Mouse (Mus musculus) kidney, postnatal 36 days (tissue): ENCODE measurements at regions not wholly inside any gene's neighbourhood (a gene's known extent, or its start where the extent isn't known, plus 50 kb on each side); places are given as distances from the start of the nearest gene placed in this dataset.

Source experiments
- DNase-seq, 2 experiments: peaks; one replicate each; pipeline ENCODE4 v3.0.0; 2021 to 2022; ENCODE audit warnings: mixed read lengths in 2 of 2

- no peak for DNase-seq
Measured at GRCm38 (mm10) chr2:149725932-149726331, 103.1 kb upstream of the Syndig1 start.

DNA sequence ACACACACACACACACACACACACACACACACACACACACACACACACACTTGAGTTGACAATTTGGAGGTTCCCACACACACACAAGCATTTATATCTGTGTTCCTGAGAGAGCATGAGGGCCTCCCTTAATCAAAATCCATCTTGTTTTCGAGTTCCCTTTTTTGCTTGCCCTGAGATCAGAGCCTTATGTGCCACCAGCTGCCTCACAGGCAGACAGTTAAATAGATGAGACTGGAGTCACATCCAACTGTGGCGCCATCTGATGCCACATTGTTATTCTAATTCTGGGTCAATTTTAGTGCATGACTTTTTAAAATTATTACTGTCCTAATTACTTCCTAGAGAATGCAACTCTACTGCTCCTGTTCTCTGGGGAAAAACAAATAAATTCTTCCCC lies 91.2 kb upstream of the Syndig1 start:
- DNase-seq = no peak

- DNase-seq = no peak
Measured at GRCm38 (mm10) chr2:149739886-149740285, 89.1 kb upstream of the Syndig1 start.

DNA sequence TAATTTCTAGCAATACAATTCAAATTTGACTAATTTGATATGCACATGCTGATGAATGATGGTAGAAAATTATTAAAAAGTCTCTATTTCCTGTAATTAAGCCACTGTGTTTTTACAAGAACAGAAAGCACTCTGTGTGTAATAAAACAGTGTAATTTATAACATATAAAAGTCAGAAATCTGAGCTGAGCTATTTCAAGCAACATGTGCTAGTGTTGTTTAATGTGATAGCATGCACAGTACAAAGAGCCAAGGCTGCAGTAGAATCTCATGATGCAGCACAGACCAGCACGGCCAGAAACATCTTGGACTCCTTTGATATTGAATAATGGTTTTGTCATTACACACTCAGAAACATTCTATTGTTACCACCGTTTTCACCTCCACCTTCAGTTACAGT lies 86.3 kb upstream of the Syndig1 start:
- no peak for DNase-seq

- DNase-seq = no peak
Measured at GRCm38 (mm10) chr2:149748240-149748822, 80.7 kb upstream of the Syndig1 start.

DNA sequence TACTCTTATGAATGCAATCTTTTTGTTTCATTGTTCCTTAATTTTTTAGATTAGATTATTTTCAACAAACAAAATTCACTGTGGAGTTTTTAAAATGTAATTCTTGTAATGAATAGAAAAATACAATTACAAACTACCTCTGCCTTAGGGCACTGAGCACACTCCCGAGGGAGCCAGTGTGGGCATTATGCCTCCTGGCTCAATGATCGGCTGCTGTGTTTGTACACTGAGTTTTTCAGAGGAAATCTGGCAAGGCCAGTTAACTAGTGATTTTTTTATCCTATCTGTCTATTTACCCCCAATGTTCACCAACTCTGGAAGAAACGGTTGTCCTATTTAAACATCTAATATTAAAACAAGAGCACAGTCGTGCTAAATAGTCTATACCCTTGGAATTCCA lies 69.9 kb upstream of the Syndig1 start:
- DNase-seq = no peak

DNA sequence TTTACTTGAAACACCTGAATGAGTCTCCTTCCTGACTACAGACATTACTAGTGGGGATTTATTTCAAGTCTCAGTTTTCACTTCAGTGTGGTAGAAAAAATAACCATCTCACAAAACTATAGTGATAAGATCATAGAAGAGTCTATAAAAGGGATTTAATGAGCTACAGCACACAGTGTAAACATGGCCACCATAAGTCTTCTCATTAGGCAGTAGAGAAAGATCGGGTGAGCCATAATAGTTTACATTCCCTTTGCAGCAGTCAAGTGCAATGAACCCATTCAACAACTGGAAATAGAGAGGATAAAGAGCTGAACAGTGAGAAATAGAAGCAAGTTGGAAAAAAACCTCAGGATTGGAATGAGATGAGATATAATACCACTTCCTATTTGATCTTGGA lies 65.1 kb upstream of the Syndig1 start:
- no peak for DNase-seq

- DNase-seq = no peak
Measured at GRCm38 (mm10) chr2:149768027-149768426, 61.0 kb upstream of the Syndig1 start.

DNA sequence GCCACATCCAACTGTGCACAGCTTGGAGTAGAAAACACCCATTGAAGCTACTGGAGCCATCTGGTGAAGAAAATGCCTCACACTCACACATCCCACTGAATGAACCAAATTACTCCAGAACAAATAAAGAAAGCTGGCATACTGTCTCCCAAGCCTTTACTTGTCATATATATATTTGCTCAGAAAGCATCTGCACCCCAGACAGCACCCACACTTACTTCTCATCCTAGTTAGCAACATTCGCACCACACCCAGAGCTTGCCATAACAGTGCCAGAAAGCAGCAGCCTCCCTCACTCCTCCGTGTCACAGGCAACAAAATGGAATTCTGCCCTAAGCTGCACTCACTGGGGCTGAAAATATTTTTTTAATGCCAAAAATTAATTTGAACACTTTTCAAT lies 60.5 kb upstream of the Syndig1 start:
- DNase-seq = no peak

DNA sequence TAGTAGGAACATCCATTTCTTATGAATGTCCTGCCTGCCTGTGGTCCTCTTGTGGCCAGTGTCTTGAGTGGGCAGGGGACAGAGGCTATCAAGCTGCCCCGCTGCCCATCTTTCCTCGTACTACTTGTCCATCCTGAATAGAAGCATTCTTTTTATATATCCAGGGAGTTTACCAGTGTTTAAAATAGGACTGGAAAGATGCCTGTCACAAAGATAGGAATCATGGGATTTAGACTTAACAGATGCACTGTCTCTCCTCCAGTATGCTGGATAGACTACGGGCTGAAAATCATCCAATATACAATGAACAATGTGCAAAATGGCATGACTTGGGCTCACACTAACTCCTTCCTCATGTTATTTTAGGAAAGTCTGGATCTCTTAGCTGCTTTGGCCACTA lies 51.7 kb upstream of the Syndig1 start:
- no peak for DNase-seq
